9 mouse cellular contexts compared by ENCODE assay signal in the genomic region with DNA sequence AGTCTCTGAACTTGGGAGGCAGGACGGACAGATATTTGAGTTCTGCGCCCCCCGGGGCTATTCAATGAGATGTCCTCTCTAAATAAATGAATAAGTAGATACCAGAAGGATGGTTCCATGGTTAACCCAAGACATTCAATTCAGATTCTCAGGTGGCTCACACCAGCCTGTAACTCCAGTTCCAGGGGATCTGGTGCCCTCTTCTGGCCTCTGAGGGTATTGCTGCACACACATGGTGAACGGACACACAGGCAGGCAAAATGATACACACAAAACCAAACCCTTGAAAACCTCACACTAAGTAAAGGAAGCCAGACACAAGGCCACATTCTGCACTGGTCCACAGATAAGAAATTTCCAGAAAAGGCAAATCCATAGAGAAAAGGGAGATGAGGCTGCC. TPM values are rescaled to one million over a fixed set of nuclear protein-coding genes. Genes with fewer than 3 reads are reported as not detected.
DNase-seq lines count a peak whose midpoint lies in the region; ATAC-seq and TF ChIP-seq lines count a peak whose summit lies in the region.
"Had no signal": no experiment of that assay in that cellular context is flagged by ENCODE, and none has a peak within 500 bp of the region (broad histone marks: within the 10 kb centered on the region; RNA-seq: fewer than 3 reads in every experiment).

No protein-coding gene starts in this region.

- TF ChIP-seq CTCF in forebrain, postnatal 0 days (IDR thresholded peaks at IDR 0.05; ENCODE audit: low read depth) = peak; percentile 80
- TF ChIP-seq CTCF in kidney, postnatal 0 days (IDR thresholded peaks at IDR 0.05; ENCODE audit: low read depth) = peak; percentile 87

- no peak overlapping the region for H3K9ac ChIP-seq in forebrain, postnatal 0 days
- H3K9ac ChIP-seq in forebrain, embryonic 12.5 days = no peak overlapping the region
- no peak overlapping the region for H3K9ac ChIP-seq in neural tube, embryonic 15.5 days (replicated peaks)
- no peak overlapping the region for H3K9ac ChIP-seq in kidney, postnatal 0 days (ENCODE audit: low read depth, low read length)
- H3K9ac ChIP-seq: heart, embryonic 15.5 days had no signal

- no peaks in the 10 kb centered on the region for H3K4me1 ChIP-seq in forebrain, postnatal 0 days (ENCODE audit: insufficient read depth)
- H3K4me1 ChIP-seq in forebrain, embryonic 12.5 days = no peaks in the 10 kb centered on the region
- H3K4me1 ChIP-seq in neural tube, embryonic 15.5 days = 0 out of 2 replicates have a peak, but pooled peaks cover 3% of the 10 kb centered on the region
- no peaks in the 10 kb centered on the region for H3K4me1 ChIP-seq in kidney, postnatal 0 days (replicated peaks; ENCODE audit: insufficient read depth, low read length)

- H3K27me3 ChIP-seq in forebrain, postnatal 0 days (ENCODE audit: insufficient read depth, low read length) = no peaks in the 10 kb centered on the region
- H3K27me3 ChIP-seq in forebrain, embryonic 12.5 days = peaks cover 5% of the 10 kb centered on the region
- H3K27me3 ChIP-seq in neural tube, embryonic 15.5 days (replicated peaks) = no peaks in the 10 kb centered on the region
- H3K27me3 ChIP-seq in kidney, postnatal 0 days (ENCODE audit: insufficient read depth, low read length) = no peaks in the 10 kb centered on the region

- DNase-seq in forebrain, postnatal 0 days = peak; percentile 60
- peak; percentile 57 for DNase-seq in neural tube, embryonic 10.5 days (ENCODE audit: extremely low spot score, low spot score)
- DNase-seq in brain, adult 2 months (ENCODE audit: low read depth, low spot score) = peak; percentile 52
- peak; percentile 22 for DNase-seq in kidney, postnatal 0 days (ENCODE audit: low spot score)

- no peak overlapping the region for H3K4me2 ChIP-seq in forebrain, postnatal 0 days (ENCODE audit: low read depth)
- no peak overlapping the region for H3K4me2 ChIP-seq in forebrain, embryonic 12.5 days
- no peak overlapping the region for H3K4me2 ChIP-seq in neural tube, embryonic 15.5 days
- H3K4me2 ChIP-seq in kidney, postnatal 0 days (ENCODE audit: low read length) = no peak overlapping the region
- H3K4me2 ChIP-seq: heart, embryonic 15.5 days had no signal

- no peak for ATAC-seq in forebrain, postnatal 0 days
- no peak for ATAC-seq in forebrain, embryonic 12.5 days (ENCODE audit: low FRiP score)
- no peak for ATAC-seq in neural tube, embryonic 15.5 days (ENCODE audit: low FRiP score)
- ATAC-seq in kidney, postnatal 0 days (replicated peaks; ENCODE audit: low FRiP score, low read depth) = no peak
- peak; percentile 52 for ATAC-seq in megakaryocyte progenitor cell, adult 5-6 weeks (replicated peaks; ENCODE audit: poor library complexity)
- ATAC-seq in megakaryocyte-erythroid progenitor cell, adult 5-6 weeks (replicated peaks; ENCODE audit: low FRiP score, low TSS enrichment, poor library complexity, severe bottlenecking) = no peak

- 91% methylated on average over 4 of the region's 4 CpGs for WGBS in forebrain, postnatal 0 days
- WGBS in forebrain, embryonic 12.5 days = 96% methylated on average over 4 of the region's 4 CpGs
- WGBS in neural tube, embryonic 15.5 days = 93% methylated on average over 4 of the region's 4 CpGs
- 93% methylated on average over 4 of the region's 4 CpGs for WGBS in kidney, postnatal 0 days

- H3K27ac ChIP-seq in forebrain, postnatal 0 days (ENCODE audit: low read depth, low read length) = no peak overlapping the region
- H3K27ac ChIP-seq in forebrain, embryonic 12.5 days = no peak overlapping the region
- H3K27ac ChIP-seq in neural tube, embryonic 15.5 days (replicated peaks) = no peak overlapping the region
- H3K27ac ChIP-seq in kidney, postnatal 0 days = no peak overlapping the region
- H3K27ac ChIP-seq: heart, embryonic 15.5 days had no signal

- H3K36me3 ChIP-seq in forebrain, postnatal 0 days (ENCODE audit: insufficient read depth) = peaks cover 43% of the 10 kb centered on the region
- peaks cover 65% of the 10 kb centered on the region for H3K36me3 ChIP-seq in forebrain, embryonic 12.5 days (replicated peaks)
- H3K36me3 ChIP-seq in neural tube, embryonic 15.5 days = peaks cover 49% of the 10 kb centered on the region
- peaks cover 24% of the 10 kb centered on the region for H3K36me3 ChIP-seq in kidney, postnatal 0 days (ENCODE audit: insufficient read depth, low read length)

- no peaks in the 10 kb centered on the region for H3K9me3 ChIP-seq in forebrain, postnatal 0 days (ENCODE audit: low read length)
- 0 out of 2 replicates have a peak, but pooled peaks cover 4% of the 10 kb centered on the region for H3K9me3 ChIP-seq in forebrain, embryonic 12.5 days
- no peaks in the 10 kb centered on the region for H3K9me3 ChIP-seq in neural tube, embryonic 15.5 days (replicated peaks)
- H3K9me3 ChIP-seq in kidney, postnatal 0 days (replicated peaks; ENCODE audit: low read length) = no peaks in the 10 kb centered on the region
- H3K9me3 ChIP-seq: heart, embryonic 15.5 days had no signal

- H3K4me3 ChIP-seq in forebrain, postnatal 0 days (ENCODE audit: low read depth, low read length) = no peak overlapping the region
- H3K4me3 ChIP-seq in forebrain, embryonic 12.5 days (replicated peaks) = no peak overlapping the region
- H3K4me3 ChIP-seq in neural tube, embryonic 15.5 days (replicated peaks) = no peak overlapping the region
- H3K4me3 ChIP-seq in kidney, postnatal 0 days (replicated peaks; ENCODE audit: low read depth, low read length) = no peak overlapping the region
- H3K4me3 ChIP-seq: heart, embryonic 15.5 days had no signal

RNA-seq across cellular contexts. Expression of a gene that starts 6.3 kb away (rescaled TPM):
- total RNA-seq in forebrain, postnatal 0 days (2014; rRNA removed) = 9.8 and 16.5 TPM in 2 replicates
- polyA plus RNA-seq in forebrain, postnatal 0 days (2015; fragmentation: Nextera tagmentation; extraction: Ambion mirVana) = 0.18 and 0.23 TPM in 2 replicates
- 0.09 TPM in 1 of 2 replicates, not detected in the other for polyA plus RNA-seq in forebrain, embryonic 12.5 days (2016; fragmentation: Nextera tagmentation; extraction: Ambion mirVana)
- 0.23 and 0.31 TPM in 2 replicates for polyA plus RNA-seq in neural tube, embryonic 15.5 days (2015; fragmentation: Nextera tagmentation; extraction: Ambion mirVana)
- polyA plus RNA-seq in kidney, postnatal 0 days (2015; fragmentation: Nextera tagmentation; extraction: Ambion mirVana) = 0.09 and 0.14 TPM in 2 replicates
- not detected in 2 replicates for total RNA-seq in megakaryocyte progenitor cell, adult 5-6 weeks (2015)
- not detected in 2 replicates for total RNA-seq in megakaryocyte progenitor cell, adult 5-6 weeks (2017)
- total RNA-seq in megakaryocyte-erythroid progenitor cell, adult 5-6 weeks (2014; fragmentation: Nextera tagmentation) = not detected in 2 replicates
- not detected in 2 replicates for total RNA-seq in megakaryocyte-erythroid progenitor cell, adult 5-6 weeks (2017)
- polyA plus RNA-seq: heart, embryonic 15.5 days had no signal

RNA-seq across cellular contexts. Expression of a gene that starts 15.5 kb away (rescaled TPM):
- total RNA-seq in forebrain, postnatal 0 days (2014; rRNA removed) = 40.9 and 44.7 TPM in 2 replicates
- 27.7 and 29.2 TPM in 2 replicates for polyA plus RNA-seq in forebrain, postnatal 0 days (2015; fragmentation: Nextera tagmentation; extraction: Ambion mirVana)
- polyA plus RNA-seq in forebrain, embryonic 12.5 days (2016; fragmentation: Nextera tagmentation; extraction: Ambion mirVana) = 60.4 and 61.5 TPM in 2 replicates
- 25.7 and 30.2 TPM in 2 replicates for polyA plus RNA-seq in neural tube, embryonic 15.5 days (2015; fragmentation: Nextera tagmentation; extraction: Ambion mirVana)
- polyA plus RNA-seq in kidney, postnatal 0 days (2015; fragmentation: Nextera tagmentation; extraction: Ambion mirVana) = 27.8 and 30.9 TPM in 2 replicates
- 40.4 and 41.5 TPM in 2 replicates for total RNA-seq in megakaryocyte progenitor cell, adult 5-6 weeks (2015)
- 23.7 and 23.8 TPM in 2 replicates for total RNA-seq in megakaryocyte progenitor cell, adult 5-6 weeks (2017)
- 60.6 and 64.4 TPM in 2 replicates for total RNA-seq in megakaryocyte-erythroid progenitor cell, adult 5-6 weeks (2014; fragmentation: Nextera tagmentation)
- 10.5 and 23.6 TPM in 2 replicates for total RNA-seq in megakaryocyte-erythroid progenitor cell, adult 5-6 weeks (2017)

RNA-seq across cellular contexts. Expression of a gene that starts 29.4 kb away (rescaled TPM):
- 45.1 and 62.6 TPM in 2 replicates for total RNA-seq in forebrain, postnatal 0 days (2014; rRNA removed)
- 94.0 and 97.3 TPM in 2 replicates for polyA plus RNA-seq in forebrain, postnatal 0 days (2015; fragmentation: Nextera tagmentation; extraction: Ambion mirVana)
- 73.8 and 78.2 TPM in 2 replicates for polyA plus RNA-seq in forebrain, embryonic 12.5 days (2016; fragmentation: Nextera tagmentation; extraction: Ambion mirVana)
- polyA plus RNA-seq in neural tube, embryonic 15.5 days (2015; fragmentation: Nextera tagmentation; extraction: Ambion mirVana) = 75.4 and 77.4 TPM in 2 replicates
- polyA plus RNA-seq in kidney, postnatal 0 days (2015; fragmentation: Nextera tagmentation; extraction: Ambion mirVana) = 87.6 and 91.2 TPM in 2 replicates
- total RNA-seq in megakaryocyte progenitor cell, adult 5-6 weeks (2015) = 58.7 and 66.4 TPM in 2 replicates
- total RNA-seq in megakaryocyte progenitor cell, adult 5-6 weeks (2017) = 36.2 and 38.7 TPM in 2 replicates
- 70.6 and 74.5 TPM in 2 replicates for total RNA-seq in megakaryocyte-erythroid progenitor cell, adult 5-6 weeks (2014; fragmentation: Nextera tagmentation)
- total RNA-seq in megakaryocyte-erythroid progenitor cell, adult 5-6 weeks (2017) = 23.2 and 40.8 TPM in 2 replicates

RNA-seq across cellular contexts. Expression of a gene that starts 29.9 kb away (rescaled TPM):
- 21.5 and 29.8 TPM in 2 replicates for total RNA-seq in forebrain, postnatal 0 days (2014; rRNA removed)
- polyA plus RNA-seq in forebrain, postnatal 0 days (2015; fragmentation: Nextera tagmentation; extraction: Ambion mirVana) = 5.5 and 7.5 TPM in 2 replicates
- polyA plus RNA-seq in forebrain, embryonic 12.5 days (2016; fragmentation: Nextera tagmentation; extraction: Ambion mirVana) = 13.2 and 13.9 TPM in 2 replicates
- 8.0 and 9.7 TPM in 2 replicates for polyA plus RNA-seq in neural tube, embryonic 15.5 days (2015; fragmentation: Nextera tagmentation; extraction: Ambion mirVana)
- polyA plus RNA-seq in kidney, postnatal 0 days (2015; fragmentation: Nextera tagmentation; extraction: Ambion mirVana) = 3.1 and 3.4 TPM in 2 replicates
- 0.44 and 0.59 TPM in 2 replicates for total RNA-seq in megakaryocyte progenitor cell, adult 5-6 weeks (2015)
- 1.8 and 3.7 TPM in 2 replicates for total RNA-seq in megakaryocyte progenitor cell, adult 5-6 weeks (2017)
- 3.5 and 4.4 TPM in 2 replicates for total RNA-seq in megakaryocyte-erythroid progenitor cell, adult 5-6 weeks (2014; fragmentation: Nextera tagmentation)
- 2.8 and 3.7 TPM in 2 replicates for total RNA-seq in megakaryocyte-erythroid progenitor cell, adult 5-6 weeks (2017)

RNA-seq across cellular contexts. Expression of a gene that starts 57.5 kb away (rescaled TPM):
- total RNA-seq in forebrain, postnatal 0 days (2014; rRNA removed) = 1.8 TPM in 2 replicates
- 0.52 and 0.88 TPM in 2 replicates for polyA plus RNA-seq in forebrain, postnatal 0 days (2015; fragmentation: Nextera tagmentation; extraction: Ambion mirVana)
- polyA plus RNA-seq in forebrain, embryonic 12.5 days (2016; fragmentation: Nextera tagmentation; extraction: Ambion mirVana) = 0.38 and 0.41 TPM in 2 replicates
- 0.19 and 0.33 TPM in 2 replicates for polyA plus RNA-seq in neural tube, embryonic 15.5 days (2015; fragmentation: Nextera tagmentation; extraction: Ambion mirVana)
- polyA plus RNA-seq in kidney, postnatal 0 days (2015; fragmentation: Nextera tagmentation; extraction: Ambion mirVana) = 0.03 TPM in 1 of 2 replicates, not detected in the other
- total RNA-seq in megakaryocyte progenitor cell, adult 5-6 weeks (2015) = not detected in 2 replicates
- total RNA-seq in megakaryocyte progenitor cell, adult 5-6 weeks (2017) = not detected in 2 replicates
- total RNA-seq in megakaryocyte-erythroid progenitor cell, adult 5-6 weeks (2014; fragmentation: Nextera tagmentation) = not detected in 2 replicates
- not detected in 2 replicates for total RNA-seq in megakaryocyte-erythroid progenitor cell, adult 5-6 weeks (2017)
- polyA plus RNA-seq: heart, embryonic 15.5 days had no signal
